Mouse (Mus musculus) liver, postnatal 0 days (tissue): ENCODE data around the gene Tmem59l.

Experiments
- CTCF ChIP-seq: sonication (generic); IDR thresholded peaks from 2 replicates; pipeline ENCODE4 v1.5.1; 2016; ENCODE audit warnings: antibody characterized with exemption, low read depth
- EP300 ChIP-seq: IDR thresholded peaks from 2 replicates; pipeline ENCODE4 v1.6.1; 2016; ENCODE audit warnings: antibody characterized with exemption, low read depth, mild to moderate bottlenecking

GRCm38 (mm10) chr8:70505698-70506327 lies 18.7 kb upstream of the Tmem59l start:
- TF ChIP-seq EP300 (no peak), CTCF (no peak)
